Mouse (Mus musculus) right cerebral cortex, postnatal 10 days (tissue): ENCODE data around the gene Podxl2.

Source experiments
- DNase-seq, 2 experiments: peaks; one replicate each; pipeline ENCODE4 v3.0.0; 2021; ENCODE audit warnings: low spot score in 2 of 2

The Podxl2 gene

DNA sequence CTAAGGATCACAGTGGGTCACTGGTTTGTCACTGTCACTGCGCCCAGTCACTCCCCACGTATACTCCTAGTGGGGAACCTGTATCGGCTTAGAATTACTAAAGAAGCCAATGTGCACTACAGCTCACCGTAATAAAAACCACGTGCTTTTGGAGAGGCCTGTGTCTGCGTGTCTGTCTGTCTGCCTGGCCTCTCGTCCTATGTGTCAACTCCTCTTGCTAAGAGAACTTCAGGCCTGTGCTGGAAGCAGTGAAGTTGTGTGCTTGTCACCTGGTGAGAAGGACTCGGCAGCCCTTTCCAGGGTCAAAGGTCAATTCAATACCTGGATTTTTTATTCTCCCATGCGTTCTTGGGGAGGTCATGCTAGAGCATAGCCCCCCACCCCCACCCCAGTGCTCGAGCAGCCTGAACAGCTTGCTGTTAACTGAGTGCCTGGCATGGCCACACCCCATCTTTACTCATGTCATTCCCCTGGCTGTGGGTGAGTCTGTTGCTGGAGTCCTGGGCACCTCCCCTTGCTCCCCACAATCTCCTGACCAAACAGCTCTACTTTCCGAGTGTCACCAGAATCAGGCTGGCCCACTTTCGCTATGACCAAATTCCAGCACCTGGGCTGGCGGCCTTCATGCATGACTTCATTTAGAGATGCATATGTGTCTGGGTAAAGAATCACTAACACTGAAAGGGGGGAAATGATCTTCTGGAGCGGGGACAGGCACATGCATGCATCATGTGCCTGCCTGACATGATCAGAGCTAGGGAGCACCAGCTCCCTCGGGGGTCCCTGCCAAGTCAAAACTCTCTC, 46.4 kb downstream of the Podxl2 start:
- no peak for DNase-seq

DNA sequence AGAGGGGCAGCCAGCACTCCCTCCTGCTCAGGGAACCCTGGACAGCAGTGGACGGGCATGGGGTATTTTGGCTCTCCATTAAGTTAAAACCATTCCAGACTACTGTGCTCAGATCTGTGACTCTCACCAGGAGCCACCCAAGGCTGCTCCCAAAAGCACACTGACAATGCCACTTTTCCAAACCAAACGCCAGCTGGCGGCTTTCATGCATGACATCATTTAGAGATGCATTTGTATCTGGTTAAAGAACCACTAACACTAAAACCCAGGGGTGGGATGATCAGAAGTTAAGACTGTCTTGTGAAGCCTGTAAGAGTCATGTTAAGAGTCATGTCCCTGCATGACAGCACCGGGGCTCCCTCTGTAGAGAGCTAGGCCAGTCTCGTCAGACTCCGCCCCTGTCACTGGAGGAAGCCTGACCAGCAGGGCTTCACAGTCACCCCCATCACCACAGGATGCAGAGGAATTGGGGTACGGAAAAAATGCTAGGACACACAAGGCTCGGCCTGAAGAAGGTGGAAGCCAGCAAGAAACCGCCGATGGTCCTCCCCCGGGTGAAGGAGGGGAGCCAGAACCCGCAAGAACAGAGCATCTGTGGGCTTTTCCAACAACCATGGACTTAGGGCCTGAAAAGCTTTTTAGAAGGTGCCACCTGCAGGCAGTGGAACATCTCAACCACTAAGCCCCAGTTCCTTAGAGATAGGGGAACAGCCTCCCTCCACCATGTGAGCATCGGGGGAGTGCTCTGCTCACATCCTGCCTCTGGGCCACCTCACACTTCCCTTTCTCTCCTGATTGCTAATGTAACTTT, 47.2 kb downstream of the Podxl2 start:
- DNase-seq, result peak in 1 of 2 experiments; percentile 48

DNA sequence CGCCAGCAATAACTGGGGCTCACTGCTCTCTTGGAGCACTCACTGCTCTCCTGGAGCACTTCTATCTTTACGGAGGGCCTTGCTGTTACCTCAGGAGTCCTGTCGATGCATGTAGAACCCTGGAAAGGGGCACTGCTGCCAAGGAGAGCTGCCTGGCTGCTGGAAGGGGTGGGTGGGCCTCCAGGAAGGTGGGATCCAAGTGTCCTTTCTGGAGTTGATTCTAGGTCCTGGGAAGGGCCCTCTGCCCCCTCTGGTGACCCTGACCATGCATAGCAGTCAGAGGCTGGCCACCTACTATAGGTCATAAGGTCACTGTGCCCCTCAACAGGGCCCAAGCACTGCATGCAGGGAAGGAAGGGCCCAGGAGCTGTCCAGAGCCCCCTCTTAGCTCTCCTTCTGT, 47.9 kb downstream of the Podxl2 start:
- no peak for DNase-seq

DNA sequence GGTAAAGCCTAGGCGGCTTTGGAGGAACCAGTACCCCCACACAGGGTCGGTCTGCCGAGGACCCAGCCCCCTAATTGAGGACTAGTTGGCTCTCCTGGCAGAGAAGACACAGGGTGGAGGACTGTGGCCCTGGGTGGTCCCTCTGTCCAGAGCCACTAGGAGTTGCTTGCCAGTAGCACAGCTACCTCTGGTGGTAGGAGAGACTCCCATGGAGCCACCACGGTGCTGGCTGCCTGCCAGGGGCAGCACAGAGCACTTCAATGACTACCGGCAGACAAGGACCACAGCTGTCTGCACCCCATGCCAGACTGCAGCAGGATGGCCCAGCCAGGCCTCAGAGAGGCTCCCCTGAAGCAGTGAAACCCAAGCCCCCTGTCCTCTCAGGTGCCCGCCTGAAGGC, 48.3 kb downstream of the Podxl2 start:
- DNase-seq, result peak; percentile 86

DNA sequence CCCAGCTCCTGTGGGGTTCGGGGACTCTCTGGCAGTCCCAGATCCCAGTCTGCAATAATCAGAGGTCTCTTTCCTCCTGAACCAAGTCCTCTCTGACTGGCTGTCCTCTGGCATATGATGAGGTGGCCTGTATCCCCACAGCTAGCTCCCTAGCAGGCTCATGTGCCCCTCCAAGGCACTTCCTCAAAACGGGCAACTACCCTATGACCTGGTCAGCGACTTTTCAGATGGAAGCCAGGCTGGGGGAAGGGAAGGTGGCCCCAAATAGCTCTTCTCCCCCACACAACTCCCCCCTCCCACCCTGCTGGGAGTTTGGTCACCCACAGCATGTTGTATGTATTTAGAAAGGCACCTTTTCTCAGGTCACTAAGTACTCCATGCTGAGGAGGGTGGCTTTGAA, 48.8 kb downstream of the Podxl2 start:
- DNase-seq, result peak; percentile 61 to 65

DNA sequence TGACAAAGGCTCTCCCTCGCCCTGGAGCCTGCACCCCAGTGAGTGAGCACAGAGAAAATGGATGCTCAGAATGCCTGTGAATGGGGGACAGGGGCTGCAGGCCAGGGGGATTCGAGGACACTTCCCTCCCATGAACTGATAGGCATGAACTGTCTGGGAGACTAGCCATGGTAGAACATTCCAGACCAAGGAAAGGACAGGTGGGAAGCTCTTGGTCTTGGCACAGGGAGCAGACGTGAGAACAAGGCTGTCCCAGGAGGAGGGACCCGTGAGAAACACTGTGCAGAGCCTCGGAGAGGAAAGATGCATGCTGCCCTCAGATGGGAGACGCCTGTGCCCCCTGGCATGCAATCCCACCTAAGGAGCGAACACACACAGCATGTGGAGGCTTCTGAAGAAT, 50.7 kb downstream of the Podxl2 start:
- DNase-seq, result no peak

DNA sequence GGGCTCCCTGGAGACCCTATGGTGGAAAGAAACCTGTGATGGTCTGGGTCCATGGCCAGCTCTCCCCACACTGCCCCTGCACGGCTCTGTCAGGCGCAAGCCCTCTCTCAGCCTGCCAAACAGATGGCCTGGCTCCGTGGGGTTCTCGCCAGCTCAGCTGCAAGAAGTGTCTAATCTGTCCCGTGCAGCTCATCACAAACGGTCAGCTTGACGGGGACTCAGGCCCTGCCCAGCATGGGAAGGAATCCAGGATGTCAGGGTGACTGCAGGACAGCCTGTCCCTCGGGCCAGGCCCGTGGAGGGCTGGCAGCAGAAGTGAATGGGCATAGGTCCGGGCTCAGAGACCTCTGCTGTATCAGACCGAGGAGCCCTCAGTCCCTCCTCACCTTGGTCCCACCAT, 52.9 kb downstream of the Podxl2 start:
- peak; percentile 61 to 67 for DNase-seq

DNA sequence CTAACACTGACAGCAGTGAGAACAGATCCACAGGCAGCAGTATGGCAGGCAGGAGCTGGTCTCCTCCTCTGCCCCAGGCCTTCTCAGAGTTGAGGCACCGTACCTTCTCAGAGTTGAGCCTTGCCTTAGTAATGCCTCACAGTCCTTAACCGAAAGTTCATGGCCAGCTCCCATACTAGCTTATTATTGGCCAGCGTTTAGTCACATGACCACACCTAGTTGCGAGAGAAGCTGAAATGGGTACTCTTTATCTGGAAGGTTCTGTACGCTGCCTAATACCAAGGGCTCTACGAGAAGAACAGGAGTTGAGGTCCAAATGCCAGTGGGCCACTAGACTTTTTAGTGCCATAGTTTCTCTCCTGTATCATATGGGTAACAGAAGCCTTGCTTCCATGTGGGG, 53.5 kb downstream of the Podxl2 start:
- DNase-seq, result no peak

DNA sequence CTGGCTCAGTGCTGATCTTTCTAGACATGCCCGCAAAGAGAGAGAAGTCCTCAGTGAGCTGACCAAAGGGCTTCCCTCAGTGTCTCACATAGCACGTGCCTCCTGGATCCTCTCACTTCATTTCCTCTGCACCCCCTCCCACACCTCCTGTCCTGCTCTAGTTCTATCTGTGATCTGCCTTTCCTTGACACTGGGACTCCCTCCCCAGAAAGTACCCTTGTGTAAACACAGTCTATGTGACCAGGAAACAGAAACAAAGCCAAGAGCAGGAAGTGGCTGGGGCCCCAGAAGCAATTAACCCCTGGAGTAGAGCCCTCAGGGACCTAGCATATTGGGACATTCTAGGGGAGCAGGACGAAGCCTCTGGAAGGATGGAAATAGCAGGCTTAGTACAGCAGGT, 54.0 kb downstream of the Podxl2 start:
- no peak for DNase-seq

DNA sequence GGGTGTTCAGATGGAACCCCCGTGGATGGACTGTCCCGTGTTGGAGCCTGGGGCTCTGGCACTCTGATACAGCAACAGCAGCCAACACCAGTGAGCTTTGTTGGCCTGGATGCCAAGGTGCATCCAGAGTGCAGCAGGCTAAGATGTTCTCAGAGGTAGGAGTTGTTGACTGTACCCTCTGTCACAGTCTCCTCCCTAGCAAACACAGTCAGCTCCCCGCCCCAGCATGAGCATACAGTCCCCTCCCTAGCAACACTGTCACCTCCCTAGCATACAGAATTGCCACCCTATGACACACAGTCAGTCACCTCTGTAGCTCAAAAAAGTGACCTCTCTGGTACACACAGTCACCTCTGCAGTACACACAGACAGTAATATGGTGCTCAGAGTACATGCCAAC, 57.9 kb downstream of the Podxl2 start:
- no peak for DNase-seq

DNA sequence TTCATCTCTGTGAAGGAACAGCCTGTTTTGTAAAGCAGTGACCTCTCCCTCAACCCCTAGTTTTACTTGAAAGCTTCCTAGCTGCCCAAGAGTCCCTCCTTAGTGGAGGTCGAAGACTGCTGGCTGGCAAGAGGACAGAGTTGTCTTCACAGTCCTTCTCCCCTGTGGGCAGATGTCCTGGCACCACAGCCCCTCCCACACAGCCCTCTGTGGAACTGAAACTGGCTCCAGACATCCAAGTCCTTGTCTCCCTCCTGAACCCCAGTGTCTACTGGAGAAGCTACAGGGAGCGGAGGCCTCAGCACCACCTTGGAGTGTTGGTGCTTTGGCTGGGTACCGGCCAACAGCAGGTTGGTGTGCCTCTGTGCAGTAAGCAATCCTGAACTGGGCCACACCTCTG, 59.4 kb downstream of the Podxl2 start:
- no peak for DNase-seq

DNA sequence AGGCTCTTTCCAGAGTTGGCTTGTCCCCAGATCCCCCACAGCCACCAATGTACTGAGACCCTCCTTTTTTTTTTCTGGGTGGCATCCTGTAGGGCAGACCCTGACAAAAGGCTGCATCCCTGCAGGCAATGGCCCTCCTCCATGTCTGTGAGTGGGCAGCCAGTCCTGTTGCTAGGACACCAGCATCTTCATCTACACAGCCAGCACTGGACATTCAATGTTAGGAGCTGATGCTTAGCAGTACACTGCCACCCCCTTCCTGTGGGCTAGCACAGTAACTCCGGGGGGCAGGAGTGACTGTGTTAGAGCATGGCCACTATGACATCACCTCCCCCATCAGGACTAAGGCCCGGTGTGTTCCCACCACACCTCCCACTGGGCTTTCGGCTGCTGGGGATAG, 59.8 kb downstream of the Podxl2 start:
- DNase-seq, result peak in 1 of 2 experiments; percentile 65

DNA sequence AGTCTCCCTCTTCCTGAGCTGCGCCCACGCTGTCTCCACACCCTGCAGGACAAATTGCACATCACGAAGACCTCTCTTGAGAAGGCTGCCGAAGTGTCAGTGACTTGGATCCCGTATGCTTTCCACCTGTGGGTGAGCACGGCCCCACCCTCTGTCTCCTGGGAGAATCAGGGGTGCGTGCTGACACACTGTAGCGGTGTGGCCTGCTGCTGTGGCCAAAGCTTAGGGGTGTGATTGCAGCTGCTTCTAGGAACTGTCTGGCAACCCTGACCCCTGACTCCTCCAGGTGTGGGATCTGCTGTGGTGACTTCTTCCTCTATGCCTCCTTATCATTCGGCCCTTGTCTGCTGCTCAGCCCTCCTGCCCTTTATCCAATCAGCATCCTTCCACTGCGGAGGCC, 61.0 kb downstream of the Podxl2 start:
- no peak for DNase-seq

DNA sequence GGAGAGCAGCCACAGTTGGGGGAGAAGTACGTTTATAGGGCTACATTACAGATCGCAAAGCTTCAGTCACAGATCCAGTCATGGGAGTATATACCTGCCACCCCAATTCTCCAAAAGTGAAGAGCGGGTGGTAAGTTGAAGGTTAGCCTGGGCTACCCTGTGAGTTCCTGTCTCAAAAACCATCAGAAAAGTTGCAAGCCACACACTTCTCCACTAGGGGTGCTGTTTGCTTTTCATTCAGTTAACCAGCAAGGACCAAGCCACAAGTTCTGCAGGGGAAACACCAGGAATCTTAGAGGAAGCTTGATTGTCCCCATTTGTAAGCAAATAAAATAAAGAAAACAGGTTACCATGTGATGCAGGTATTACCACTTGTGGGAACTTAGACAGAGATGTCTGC, 62.0 kb downstream of the Podxl2 start:
- DNase-seq, result peak; percentile 64 to 70

DNA sequence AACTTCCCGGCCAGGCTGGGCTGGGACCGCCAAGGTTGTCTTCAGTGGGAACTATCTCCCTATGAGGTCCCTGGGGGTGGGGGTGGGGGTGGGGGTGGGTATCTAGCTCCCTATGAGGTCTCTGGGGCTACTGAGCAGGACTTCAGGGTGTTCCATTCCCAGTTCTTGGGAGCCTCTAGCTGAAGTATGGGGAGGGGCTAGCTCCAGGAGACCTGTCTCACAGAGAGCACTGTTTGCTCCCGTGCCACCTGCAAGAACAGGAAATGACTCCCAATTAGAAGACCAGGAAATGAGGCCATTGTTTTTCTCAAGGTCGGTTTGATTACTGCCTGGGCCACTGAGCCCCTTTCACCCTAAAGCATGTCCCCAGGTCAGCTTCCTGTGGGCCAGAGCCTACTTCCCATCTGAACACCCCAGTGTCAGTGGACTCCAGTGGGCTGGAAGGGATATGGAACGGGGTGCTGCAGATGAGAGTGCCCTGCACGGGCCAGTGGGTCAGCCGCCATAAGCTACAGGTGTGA, 62.9 kb downstream of the Podxl2 start:
- DNase-seq, result no peak

DNA sequence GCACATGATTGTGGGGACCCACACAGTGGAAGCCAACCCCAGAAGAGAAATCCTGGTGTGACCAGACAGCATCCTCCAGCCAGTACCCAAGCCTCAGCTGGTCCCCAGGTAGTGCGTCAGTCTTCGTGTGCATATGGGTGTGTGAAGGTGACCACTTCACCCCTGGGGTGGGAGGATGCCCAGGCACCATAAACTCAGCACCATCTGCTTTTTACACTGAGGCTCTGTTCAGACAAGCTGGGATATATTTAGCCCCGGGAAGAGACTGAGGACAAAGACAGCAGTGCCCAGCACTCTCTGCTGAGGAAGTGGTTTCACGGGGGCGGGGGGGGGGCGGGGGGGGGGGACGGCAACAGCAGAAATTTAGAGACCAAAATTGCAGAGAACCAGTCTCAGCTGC, 63.4 kb downstream of the Podxl2 start:
- DNase-seq, result peak in 1 of 2 experiments; percentile 70

DNA sequence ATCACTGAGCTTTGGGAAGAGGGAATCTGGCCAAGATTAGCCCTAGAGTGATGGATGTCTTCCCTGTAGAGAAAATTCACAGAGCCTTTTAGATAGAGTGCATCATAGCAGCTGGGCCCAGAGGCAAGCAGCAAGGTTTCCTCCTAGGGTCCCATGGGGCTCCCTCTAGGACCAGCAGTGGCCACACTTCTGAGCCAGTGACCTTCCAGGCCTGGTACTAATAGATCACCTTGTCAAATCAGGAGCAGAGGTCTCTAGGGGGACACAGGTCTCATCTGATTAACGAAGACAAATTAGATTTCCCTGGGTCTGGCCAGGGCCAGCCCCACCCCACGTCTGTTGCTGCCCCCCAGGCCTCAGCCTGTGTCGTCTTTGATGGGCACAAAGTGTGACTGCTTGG, 64.6 kb downstream of the Podxl2 start:
- no peak for DNase-seq

DNA sequence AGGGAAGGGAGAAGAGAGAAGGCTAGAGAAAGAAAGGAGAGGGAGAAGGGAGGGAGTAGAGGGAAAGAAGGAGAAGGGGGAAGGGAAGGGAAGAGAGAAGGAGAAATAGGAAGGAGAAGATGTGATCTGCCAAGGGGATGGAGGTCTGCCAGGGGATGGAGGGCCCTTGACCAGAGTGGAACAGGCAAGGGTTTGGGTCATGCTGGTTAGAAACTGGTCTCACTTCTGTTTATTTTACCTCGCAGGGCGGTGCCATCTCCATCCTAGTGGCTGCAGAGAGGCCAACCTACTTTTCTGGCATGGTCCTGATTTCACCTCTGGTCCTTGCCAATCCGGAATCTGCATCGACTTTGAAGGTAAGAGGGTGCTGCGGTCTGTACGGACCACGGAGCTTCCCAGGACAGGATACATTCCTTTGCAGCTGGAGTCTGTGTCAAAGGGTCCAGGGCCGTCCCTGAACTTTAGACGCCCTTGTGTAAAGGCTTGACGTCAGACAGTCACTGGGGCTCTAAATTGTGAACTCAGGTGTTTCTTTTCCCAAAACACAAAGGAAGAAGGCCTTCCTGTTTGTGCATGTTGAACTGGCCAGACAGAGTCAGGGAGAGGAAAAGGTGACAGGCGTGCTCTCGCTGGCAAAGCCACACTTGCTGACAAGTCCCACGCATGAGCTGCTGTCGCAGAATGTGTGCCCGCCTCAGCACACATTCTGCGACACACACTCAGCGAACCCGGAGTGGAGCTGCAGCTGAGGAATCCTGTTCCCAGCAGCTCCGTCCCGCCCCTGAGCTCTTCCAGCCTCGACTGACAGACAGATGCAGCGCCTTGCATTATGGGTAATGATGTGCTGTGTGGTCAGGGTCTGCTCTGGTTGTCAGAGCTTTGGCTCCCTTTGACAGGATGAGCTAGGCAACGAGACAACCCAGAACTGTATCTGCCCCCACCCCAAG, 65.5 kb downstream of the Podxl2 start:
- no peak for DNase-seq

DNA sequence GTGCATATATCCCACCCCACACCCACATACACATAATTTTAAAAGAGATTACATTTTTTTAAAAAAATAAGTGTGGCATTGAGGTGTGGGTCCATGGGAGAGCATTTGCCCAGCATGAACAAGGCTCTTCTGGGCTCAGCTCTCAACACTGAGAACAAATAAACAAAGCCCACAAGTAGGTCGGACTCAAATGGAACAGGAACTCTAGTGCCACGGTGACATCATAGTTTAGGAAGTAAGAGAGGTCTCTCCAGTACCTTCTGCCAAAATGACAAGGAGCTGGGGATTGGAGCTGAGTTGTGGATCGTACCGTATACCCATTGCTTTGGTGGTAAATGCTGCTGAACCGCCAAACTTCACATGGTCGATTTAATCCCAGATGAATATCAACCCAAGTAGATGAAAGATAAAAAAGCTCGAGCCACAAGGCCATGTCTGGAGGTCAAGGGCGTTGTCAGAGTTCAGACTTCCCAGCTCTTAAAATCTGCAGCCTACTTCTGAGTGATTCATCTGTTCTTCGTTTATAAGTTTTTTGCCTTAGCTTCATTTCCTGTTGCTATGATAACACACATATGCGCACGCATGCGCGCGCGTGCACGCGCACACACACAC, 69.8 kb downstream of the Podxl2 start:
- no peak for DNase-seq

DNA sequence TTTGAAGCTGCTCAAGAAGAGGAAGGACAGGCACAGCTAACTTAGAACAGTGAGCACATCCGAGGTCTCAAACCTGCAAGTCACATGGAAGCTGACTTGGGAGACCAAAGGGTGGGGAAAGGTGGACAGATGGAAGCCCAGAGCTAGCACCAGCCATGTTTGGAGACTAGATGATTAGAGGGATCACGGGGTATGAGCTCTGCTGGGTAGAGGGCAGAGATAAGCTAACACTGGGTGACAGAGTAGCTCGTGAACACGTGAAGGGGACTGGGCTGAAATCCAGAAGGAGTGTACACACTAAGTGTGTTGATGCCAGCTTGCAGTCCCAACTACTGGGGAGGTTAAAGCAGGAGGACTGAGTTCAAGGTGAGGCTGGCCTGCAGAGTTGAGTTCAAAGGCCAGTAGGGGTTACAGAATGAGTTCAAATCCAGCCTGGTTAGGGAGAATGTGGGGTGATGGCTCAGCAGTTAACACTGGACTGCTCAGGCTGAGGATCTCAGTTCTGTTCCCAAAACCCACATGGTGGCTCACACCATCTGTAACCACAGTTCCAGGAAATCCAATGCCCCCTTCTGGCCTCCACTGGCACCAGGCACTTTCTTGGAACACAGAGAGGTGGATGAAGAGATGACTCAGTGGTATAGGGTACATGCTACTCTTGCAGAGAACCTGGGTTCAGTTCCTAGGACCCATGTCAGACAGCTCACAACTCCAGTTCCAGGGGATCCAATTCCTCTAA, 70.7 kb downstream of the Podxl2 start:
- no peak for DNase-seq

DNA sequence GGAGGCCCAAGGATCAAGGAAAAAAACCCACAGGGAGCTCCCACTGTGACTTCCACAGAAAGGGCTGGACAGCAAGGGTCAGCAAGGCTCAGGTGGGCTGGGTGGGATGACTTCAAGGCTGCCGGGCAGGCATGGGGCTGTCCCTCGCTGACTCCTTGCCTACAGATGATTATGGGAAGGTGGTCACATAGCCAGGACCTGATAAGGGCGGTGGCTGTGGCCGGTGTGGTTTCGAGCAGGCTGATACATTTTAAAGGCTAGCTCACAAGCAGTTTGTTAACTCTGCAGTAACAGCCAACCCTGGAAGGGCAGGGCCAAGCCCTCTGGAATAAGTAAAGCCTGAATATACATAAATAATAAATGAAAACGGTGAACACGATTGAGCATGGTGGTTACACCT, 71.8 kb downstream of the Podxl2 start:
- DNase-seq, result no peak
